Mouse (Mus musculus): ENCODE results near the gene Nosip.

Nosip gene

GRCm38 (mm10) chr7:45112529-45112928 is 50.3 kb downstream of the Nosip start:
- no peak for DNase-seq (ENCODE audit: low spot score in 2 of 2)

DNA sequence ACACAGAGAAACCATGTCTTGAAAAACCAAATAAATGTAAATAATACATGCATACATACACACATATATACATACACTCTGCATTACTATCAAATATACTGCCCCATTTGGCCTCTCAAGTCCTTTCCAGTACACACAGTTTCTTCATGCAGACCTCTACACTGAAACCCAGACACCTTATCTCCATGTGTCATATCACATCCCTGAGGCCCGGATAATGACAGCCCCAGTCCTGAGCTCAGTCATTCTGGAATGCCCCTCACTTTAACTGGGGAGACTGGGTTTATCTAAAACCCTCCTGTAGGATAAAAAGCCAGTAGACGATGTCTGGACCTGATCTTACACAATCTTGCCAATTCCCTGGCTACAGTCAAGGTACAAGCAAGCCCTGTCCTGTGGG is 51.2 kb downstream of the Nosip start:
- DNase-seq (ENCODE audit: low spot score in 2 of 2): no peak

DNA sequence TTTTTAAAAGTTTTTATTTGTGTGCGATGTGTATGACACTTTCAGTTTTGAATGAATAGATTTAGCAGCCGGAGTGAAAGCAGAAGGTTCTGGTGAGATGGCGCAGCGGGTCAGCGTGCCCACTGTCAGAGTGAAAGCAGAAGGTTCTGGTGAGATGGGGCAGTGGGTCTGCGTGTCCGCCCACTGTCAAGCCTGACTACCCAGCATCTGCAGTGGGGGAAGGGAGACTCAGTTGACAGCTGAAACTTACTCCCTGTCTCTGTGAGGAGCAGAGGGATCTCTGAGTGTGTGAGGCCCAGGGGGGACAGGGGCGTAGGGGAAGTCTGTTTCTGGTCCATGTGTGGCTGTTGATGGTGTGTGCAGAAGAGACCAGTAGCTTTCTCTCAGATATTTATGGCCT is 55.3 kb downstream of the Nosip start:
- DNase-seq (ENCODE audit: low spot score in 2 of 2): no peak

DNA sequence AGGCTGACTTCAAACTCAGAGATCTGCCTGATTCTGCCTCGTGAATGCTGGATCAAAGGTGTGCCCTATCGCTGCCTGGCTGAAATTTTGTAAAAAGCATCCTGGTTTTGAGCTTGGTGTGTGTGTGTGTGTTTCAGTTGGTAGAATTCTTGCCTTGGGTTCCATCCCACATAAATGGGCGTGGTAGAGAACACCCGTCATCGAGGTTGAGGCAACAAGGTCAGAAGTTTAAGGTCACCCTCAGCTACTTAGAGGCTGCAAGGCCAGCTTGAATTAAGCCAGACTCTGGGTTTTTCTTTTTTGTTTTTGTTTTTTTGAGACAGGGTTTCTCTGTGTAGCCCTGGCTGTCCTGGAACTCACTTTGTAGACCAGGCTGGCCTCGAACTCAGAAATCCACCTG is 56.1 kb downstream of the Nosip start:
- no peak for DNase-seq (ENCODE audit: low spot score in 2 of 2)

- DNase-seq (ENCODE audit: low spot score in 2 of 2): no peak
Observed at GRCm38 (mm10) chr7:45119780-45120709, 57.8 kb downstream of the Nosip start.

- DNase-seq (ENCODE audit: low spot score in 2 of 2): peak; percentile 70 to 80
Observed at GRCm38 (mm10) chr7:45121404-45121803, 59.2 kb downstream of the Nosip start.

DNA sequence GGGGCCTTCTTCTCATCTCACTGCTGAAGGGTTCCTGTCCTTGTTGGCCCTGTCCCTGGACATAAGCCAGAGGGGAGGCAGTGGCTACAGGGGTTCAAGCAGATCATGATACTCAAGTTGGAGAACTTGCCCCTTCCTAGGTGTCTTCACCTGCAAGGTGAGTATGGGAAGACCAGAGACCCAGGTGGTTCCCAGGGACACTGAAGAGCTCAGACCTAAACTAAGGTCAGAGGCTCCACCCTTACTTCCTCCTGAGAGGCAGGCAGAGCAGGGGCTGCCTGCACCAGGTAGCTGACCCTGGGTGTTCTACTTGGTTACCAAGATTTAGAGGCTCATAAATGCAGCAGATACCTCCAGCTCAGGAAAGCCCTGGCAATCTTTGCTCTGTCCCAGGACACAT is 59.7 kb downstream of the Nosip start:
- no peak for DNase-seq (ENCODE audit: low spot score in 2 of 2)

DNA sequence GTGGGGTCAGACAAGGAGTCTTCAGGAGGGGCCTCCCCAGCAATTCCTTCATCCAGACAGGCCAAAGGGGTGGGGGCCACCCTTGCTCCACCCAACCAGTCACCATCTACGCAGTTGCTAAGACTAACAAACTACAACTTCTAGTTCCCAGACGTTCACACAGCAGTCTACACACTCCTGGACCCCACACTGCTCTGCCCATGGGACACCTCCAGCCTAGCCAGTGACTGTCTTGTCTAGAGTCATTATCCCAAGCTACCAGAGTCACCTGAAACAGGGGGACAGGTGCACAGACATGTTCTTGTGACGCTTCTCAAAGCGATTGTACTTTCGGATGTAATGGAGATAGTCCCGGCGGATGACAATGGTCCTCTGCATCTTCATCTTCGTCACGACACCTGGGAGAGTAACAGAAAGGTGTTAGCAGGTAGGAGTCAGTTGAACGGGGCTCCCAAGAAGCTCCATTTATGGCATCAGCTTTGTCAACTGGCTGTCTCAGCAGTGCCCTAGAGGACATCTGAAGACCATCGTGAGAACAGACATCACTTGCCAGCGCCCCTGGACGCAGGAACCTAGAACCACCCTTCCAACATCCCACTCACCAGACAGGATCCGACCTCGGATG is 60.4 kb downstream of the Nosip start:
- no peak for DNase-seq (ENCODE audit: low spot score in 2 of 2)

DNA sequence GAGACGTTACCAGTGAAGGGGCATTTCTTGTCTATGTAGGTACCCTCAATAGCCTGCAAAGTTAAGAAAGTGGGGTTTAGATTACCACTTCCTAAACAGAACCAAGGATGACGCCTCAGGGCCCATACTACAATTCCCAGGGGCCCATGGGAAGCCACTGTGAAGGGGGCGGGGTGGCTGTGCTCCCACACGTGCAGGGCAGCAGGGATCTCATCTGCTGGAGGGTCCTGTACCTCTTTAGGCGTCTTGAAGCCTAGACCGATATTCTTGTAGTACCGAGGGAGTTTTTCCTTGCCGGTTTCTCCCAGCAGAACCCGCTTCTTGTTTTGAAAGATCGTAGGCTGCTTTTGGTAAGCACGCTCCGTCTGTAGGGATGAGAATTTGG is 60.9 kb downstream of the Nosip start:
- DNase-seq (ENCODE audit: low spot score in 2 of 2): peak in 1 of 2 experiments; percentile 58

- DNase-seq (ENCODE audit: low spot score in 2 of 2): peak; percentile 97 to 98
Observed at GRCm38 (mm10) chr7:45124224-45125143, 62.3 kb downstream of the Nosip start, which contains the start of gene Rps11. Gene Rps11 (minus strand): TSS chr7:45124439.

DNA sequence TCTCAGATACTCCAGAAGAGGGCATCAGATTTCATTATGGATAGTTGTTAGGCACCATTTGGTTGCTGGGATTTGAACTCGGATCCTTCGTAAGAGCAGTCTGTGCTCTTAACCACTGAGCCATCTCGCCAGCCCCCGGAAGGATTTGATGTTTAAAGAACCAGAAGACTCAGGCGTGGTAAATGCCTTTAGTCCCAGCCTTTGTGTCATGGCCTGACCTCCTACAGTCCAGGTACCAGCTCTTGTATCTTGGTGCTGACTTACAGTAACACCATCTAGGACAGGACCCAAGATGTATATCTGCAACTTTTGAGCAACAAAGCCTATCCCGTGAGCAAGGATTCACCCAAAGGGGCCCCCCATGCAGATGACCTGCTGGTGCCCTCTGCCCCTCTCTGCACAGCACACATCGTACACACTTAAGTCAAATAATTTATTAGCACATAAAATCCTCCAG is 62.9 kb downstream of the Nosip start:
- peak in 1 of 2 experiments; percentile 58 for DNase-seq (ENCODE audit: low spot score in 2 of 2)

DNA sequence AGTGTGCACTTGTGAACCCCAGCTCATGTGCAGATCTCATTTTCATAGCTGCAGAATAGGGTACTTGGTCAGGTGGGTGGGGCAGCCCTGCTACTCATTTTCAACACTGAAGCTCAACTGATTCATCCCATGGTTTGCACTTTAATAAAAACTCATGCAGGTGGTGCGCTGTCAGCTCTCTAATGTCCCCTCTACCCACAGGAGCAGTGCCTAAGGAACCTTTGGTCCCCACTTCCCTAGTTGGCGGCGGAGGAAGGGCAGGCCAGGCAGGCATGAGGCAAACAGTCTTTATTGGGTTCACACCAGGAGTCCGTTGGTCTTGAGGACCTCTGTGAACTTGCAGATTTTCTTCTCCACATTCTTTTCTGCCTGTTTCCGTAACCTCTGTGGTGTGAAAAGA is 63.4 kb downstream of the Nosip start:
- peak in 1 of 2 experiments; percentile 60 for DNase-seq (ENCODE audit: low spot score in 2 of 2)

- peak in 1 of 2 experiments; percentile 67 for DNase-seq (ENCODE audit: low spot score in 2 of 2)
Observed at GRCm38 (mm10) chr7:45126147-45126843, 64.1 kb downstream of the Nosip start.

GRCm38 (mm10) chr7:45126844-45127699 is 64.8 kb downstream of the Nosip start:
- DNase-seq (ENCODE audit: low spot score in 2 of 2): peak in 1 of 2 experiments; percentile 64

Measured in spleen, postnatal 4 days (tissue).